Mouse (Mus musculus) kidney, embryonic 14.5 days (tissue): ENCODE measurements around the gene Sh3d21. TPM values are rescaled to one million over a fixed set of nuclear protein-coding genes. Genes with fewer than 3 reads are reported as not detected.

Source experiments
- ATAC-seq: fragments of 200-750 bp; cut with Nextera tagmentation; 2 replicates; pipeline ENCODE4 v1.8.0; 2017; ENCODE audit warnings: moderate number of reproducible peaks, mild to moderate bottlenecking, moderate TSS enrichment, moderate library complexity; ENCODE audit not compliant: low FRiP score, low TSS enrichment
- H3K27ac ChIP-seq: fragments of 300-500 bp; sonication (generic); 2 replicates; pipeline ENCODE4 v1.5.1; 2014; ENCODE audit warnings: low read depth, mild to moderate bottlenecking, low read length, moderate library complexity, mixed read lengths
- H3K27me3 ChIP-seq: fragments of 300-500 bp; sonication (generic); 2 replicates; pipeline ENCODE4 v1.6.1; 2014; ENCODE audit warnings: mild to moderate bottlenecking, low read length; ENCODE audit not compliant: control insufficient read depth, insufficient read depth
- H3K36me3 ChIP-seq: fragments of 300-500 bp; sonication (generic); 2 replicates; pipeline ENCODE4 v1.6.1; 2014; ENCODE audit warnings: low read length, mixed read lengths; ENCODE audit not compliant: control insufficient read depth, insufficient read depth
- H3K4me1 ChIP-seq: fragments of 300-500 bp; sonication (generic); 2 replicates; pipeline ENCODE4 v1.6.1; 2014; ENCODE audit warnings: low read length, mixed read lengths; ENCODE audit not compliant: control insufficient read depth, insufficient read depth
- H3K4me2 ChIP-seq: fragments of 300-500 bp; sonication (generic); replicated peaks from 2 replicates; pipeline ENCODE4 v1.6.1; 2014; ENCODE audit warnings: low read depth, mild to moderate bottlenecking, low read length
- H3K4me3 ChIP-seq: fragments of 300-500 bp; sonication (generic); 2 replicates; pipeline ENCODE4 v1.5.1; 2014; ENCODE audit warnings: mild to moderate bottlenecking, low read length
- H3K9ac ChIP-seq: fragments of 300-500 bp; sonication (generic); 2 replicates; pipeline ENCODE4 v1.6.1; 2014; ENCODE audit warnings: low read depth, mild to moderate bottlenecking, low read length, moderate library complexity
- H3K9me3 ChIP-seq: fragments of 300-500 bp; sonication (generic); 2 replicates; pipeline ENCODE4 v1.6.1; 2016; ENCODE audit warnings: low read length; ENCODE audit not compliant: control insufficient read depth
- WGBS: fragments of 180-500 bp; shearing (Covaris S2); extraction: QIAGEN DNeasy Blood & Tissue Kit; methylation state at CpG from one replicate; pipeline ENCODE4 v1.1.7; 2014; 5-methylcytosine and 5-hydroxymethylcytosine counted together
- polyA plus RNA-seq: library from polyadenylated mRNA; unstranded; fragments of >200 nt; fragmentation: Nextera tagmentation; extraction: Ambion mirVana; gene quantifications from 2 replicates; pipeline ENCODE4 v1.2.1, GENCODE M21; 2014

Gene Sh3d21
- polyA plus RNA-seq, 1 experiment from 2014 or later: 8.7 TPM

GRCm38 (mm10) chr4:126103057-126103581, 60.2 kb downstream of the Sh3d21 start:
- Histone ChIP-seq H3K4me2 (peak overlapping the region; percentile 74), H3K9ac (peak overlapping the region; percentile 42), H3K9me3 (no peaks in the 10 kb centered on the region), H3K27me3 (no peaks in the 10 kb centered on the region), H3K36me3 (peaks cover 8% of the 10 kb centered on the region; the same call in 1 of the 2 replicates), H3K27ac (peak overlapping the region; percentile 79; the same call in 1 of the 2 replicates), H3K4me1 (peaks cover 25% of the 10 kb centered on the region), H3K4me3 (peak overlapping the region; percentile 94)
- peak; percentile 65 for ATAC-seq
- under 1% methylated on average over 15 of the region's 15 CpGs for WGBS

GRCm38 (mm10) chr4:126102061-126102841, 61.0 kb downstream of the Sh3d21 start:
- H3K4me1 ChIP-seq: peaks cover 25% of the 10 kb centered on the region
- H3K27me3 ChIP-seq: no peaks in the 10 kb centered on the region
- 39% methylated on average over 7 of the region's 7 CpGs for WGBS
- peaks cover 10% of the 10 kb centered on the region; the same call in 1 of the 2 replicates for H3K36me3 ChIP-seq
- H3K9ac ChIP-seq: 0 out of 2 replicates have a peak overlapping the region, but pooled peaks have one; percentile 42
- no peak for ATAC-seq
- no peak overlapping the region for H3K4me3 ChIP-seq
- no peaks in the 10 kb centered on the region for H3K9me3 ChIP-seq
- H3K4me2 ChIP-seq: peak overlapping the region; percentile 74
- peak overlapping the region; percentile 79; the same call in 1 of the 2 replicates for H3K27ac ChIP-seq

- peaks cover 25% of the 10 kb centered on the region for H3K4me1 ChIP-seq
- peaks cover 10% of the 10 kb centered on the region; the same call in 1 of the 2 replicates for H3K36me3 ChIP-seq
- ATAC-seq: no peak
- H3K9ac ChIP-seq: no peak overlapping the region
- no peak overlapping the region for H3K27ac ChIP-seq
- H3K27me3 ChIP-seq: no peaks in the 10 kb centered on the region
- 84% methylated on average over 3 of the region's 3 CpGs for WGBS
- H3K4me2 ChIP-seq: no peak overlapping the region
- H3K4me3 ChIP-seq: no peak overlapping the region
- H3K9me3 ChIP-seq: no peaks in the 10 kb centered on the region
Observed at GRCm38 (mm10) chr4:126100764-126101163, 62.5 kb downstream of the Sh3d21 start.

Other genes with a start within 250 kb of the Sh3d21 start
- gene Csf3r, start 138.9 kb downstream of the Sh3d21 start, polyA plus RNA-seq: 0.61 and 1.2 TPM in 2 replicates
- 154 and 177 TPM in 2 replicates for gene Mrps15, start 116.6 kb downstream of the Sh3d21 start, polyA plus RNA-seq
- 17.7 and 19.6 TPM in 2 replicates for gene Oscp1, start 104.9 kb downstream of the Sh3d21 start, polyA plus RNA-seq
- 47.3 and 52.4 TPM in 2 replicates for gene Lsm10, start 66.9 kb downstream of the Sh3d21 start, polyA plus RNA-seq
- gene Stk40, start 59.5 kb downstream of the Sh3d21 start, polyA plus RNA-seq: 19.1 and 24.9 TPM in 2 replicates
- 96.1 and 124 TPM in 2 replicates for gene Eva1b, start 15.7 kb downstream of the Sh3d21 start, polyA plus RNA-seq
- gene Thrap3, start 39.3 kb upstream of the Sh3d21 start, polyA plus RNA-seq: 141 and 281 TPM in 2 replicates
- gene Map7d1, start 92.9 kb upstream of the Sh3d21 start, polyA plus RNA-seq: 35.6 and 43.3 TPM in 2 replicates
- 19.7 and 68.6 TPM in 2 replicates for gene Trappc3, start 98.8 kb upstream of the Sh3d21 start, polyA plus RNA-seq
- gene Col8a2, start 123.3 kb upstream of the Sh3d21 start, polyA plus RNA-seq: 5.5 and 6.8 TPM in 2 replicates
- 53.0 and 57.6 TPM in 2 replicates for gene Adprhl2, start 158.2 kb upstream of the Sh3d21 start, polyA plus RNA-seq
- gene Tekt2, start 162.2 kb upstream of the Sh3d21 start, polyA plus RNA-seq: 2.2 and 5.1 TPM in 2 replicates